Mouse (Mus musculus): ENCODE results near the gene Cmtm2b. TPM values are rescaled to one million over a fixed set of nuclear protein-coding genes. Genes with fewer than 3 reads are reported as not detected.

Cmtm2b gene
- polyA plus RNA-seq, 1 experiment from 2014 or later = not detected

Other genes with a start within 250 kb of the Cmtm2b start
- 26.6 and 28.3 TPM in 2 replicates for gene Cdh5, start 220.6 kb upstream of the Cmtm2b start, polyA plus RNA-seq (2014; fragmentation: Nextera tagmentation; extraction: Ambion mirVana)
- gene Bean1, start 151.8 kb upstream of the Cmtm2b start, polyA plus RNA-seq (2014; fragmentation: Nextera tagmentation; extraction: Ambion mirVana) = 2.3 and 2.4 TPM in 2 replicates
- 15.3 and 17.8 TPM in 2 replicates for gene Tk2, start 73.7 kb upstream of the Cmtm2b start, polyA plus RNA-seq (2014; fragmentation: Nextera tagmentation; extraction: Ambion mirVana)
- 47.9 and 48.6 TPM in 2 replicates for gene Cklf, start 71.4 kb upstream of the Cmtm2b start, polyA plus RNA-seq (2014; fragmentation: Nextera tagmentation; extraction: Ambion mirVana)
- not detected in 2 replicates for gene Cmtm2a, start 29.0 kb upstream of the Cmtm2b start, polyA plus RNA-seq (2014; fragmentation: Nextera tagmentation; extraction: Ambion mirVana)
- not detected in 2 replicates for gene Gm45711, start 12.1 kb upstream of the Cmtm2b start, polyA plus RNA-seq (2014; fragmentation: Nextera tagmentation; extraction: Ambion mirVana)
- gene Cmtm1, start 12.1 kb upstream of the Cmtm2b start, polyA plus RNA-seq (2014; fragmentation: Nextera tagmentation; extraction: Ambion mirVana) = not detected in 2 replicates
- not detected in 2 replicates for gene Gm11020, start 663 bp upstream of the Cmtm2b start, polyA plus RNA-seq (2014; fragmentation: Nextera tagmentation; extraction: Ambion mirVana)
- 155 and 171 TPM in 2 replicates for gene Cmtm3, start 17.2 kb downstream of the Cmtm2b start, polyA plus RNA-seq (2014; fragmentation: Nextera tagmentation; extraction: Ambion mirVana)
- gene Cmtm4, start 73.6 kb downstream of the Cmtm2b start, polyA plus RNA-seq (2014; fragmentation: Nextera tagmentation; extraction: Ambion mirVana) = 7.0 and 7.5 TPM in 2 replicates
- gene Dync1li2, start 120.8 kb downstream of the Cmtm2b start, polyA plus RNA-seq (2014; fragmentation: Nextera tagmentation; extraction: Ambion mirVana) = 46.1 and 55.3 TPM in 2 replicates
- 0.34 and 0.36 TPM in 2 replicates for gene Terb1, start 187.7 kb downstream of the Cmtm2b start, polyA plus RNA-seq (2014; fragmentation: Nextera tagmentation; extraction: Ambion mirVana)
- 85.8 and 98.9 TPM in 2 replicates for gene Nae1, start 212.4 kb downstream of the Cmtm2b start, polyA plus RNA-seq (2014; fragmentation: Nextera tagmentation; extraction: Ambion mirVana)
- 0.92 and 2.0 TPM in 2 replicates for gene Car7, start 212.5 kb downstream of the Cmtm2b start, polyA plus RNA-seq (2014; fragmentation: Nextera tagmentation; extraction: Ambion mirVana)